Mouse (Mus musculus) embryonic fibroblast, embryonic 13.5 days (primary cell): ENCODE measurements around the gene Lamtor2.

Experiments
- CTCF ChIP-seq: IDR thresholded peaks from 2 replicates; pipeline ENCODE4 v1.5.1; 2011; ENCODE audit warnings: mild to moderate bottlenecking, control low read depth, low read length, moderate library complexity, borderline replicate concordance; ENCODE audit not compliant: insufficient read depth
- POLR2A ChIP-seq: IDR thresholded peaks from 2 replicates; pipeline ENCODE4 v1.6.1; 2011; ENCODE audit warnings: low read depth, mild to moderate bottlenecking, control low read depth, low read length, moderate library complexity

DNA sequence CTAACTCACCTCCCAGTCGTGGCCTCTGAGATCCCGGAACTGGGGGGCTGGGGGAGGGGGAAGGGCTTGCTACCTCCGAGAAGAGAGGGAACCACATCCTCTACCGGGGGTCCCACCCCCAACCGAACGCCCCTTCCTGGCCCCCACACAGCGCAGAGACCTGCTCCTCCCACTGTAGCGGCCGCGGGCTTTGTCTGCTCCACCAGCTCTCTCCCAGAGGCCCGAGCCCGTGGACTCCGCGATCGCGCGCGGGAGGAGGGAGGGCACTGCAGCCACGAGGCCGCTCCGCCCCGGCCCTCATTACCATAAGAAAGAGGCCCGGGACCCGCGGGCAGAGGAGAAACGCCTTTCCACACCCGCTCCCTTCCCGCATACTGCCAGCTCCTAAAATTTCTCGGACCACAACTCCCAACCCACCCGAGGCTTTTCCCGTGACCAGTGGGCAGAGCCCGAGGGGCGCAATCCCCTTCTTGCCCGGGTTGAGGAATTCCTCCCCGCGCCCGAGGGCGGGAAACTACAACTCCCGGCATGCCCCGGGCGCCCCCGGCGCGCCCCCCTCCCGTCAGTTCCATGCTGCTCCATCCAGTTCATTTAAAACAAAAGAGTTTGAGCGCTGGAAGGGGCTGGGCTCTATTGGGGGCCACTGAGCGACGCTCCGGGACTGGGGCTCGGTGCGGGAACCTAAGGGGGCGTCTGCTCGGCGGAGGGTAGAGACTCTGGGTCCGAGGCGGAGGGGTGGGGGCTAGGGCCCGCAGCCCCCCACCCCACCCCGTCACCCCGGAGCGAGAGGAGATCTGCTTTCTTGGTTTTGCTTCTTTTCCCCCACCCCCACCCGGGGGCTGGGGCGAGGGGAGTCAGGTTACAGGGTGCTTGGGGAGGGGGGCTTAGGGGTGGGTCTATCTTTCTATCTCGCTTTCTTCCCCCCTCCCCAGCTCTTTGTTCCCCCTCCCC, 21.3 kb downstream of the Lamtor2 start:
- TF ChIP-seq POLR2A: peak; percentile 59
- no peak for TF ChIP-seq CTCF
